Mouse (Mus musculus) stomach, postnatal 0 days (tissue): ENCODE measurements around the gene Ppp2r5a.

Source experiments
- CTCF ChIP-seq: IDR thresholded peaks from 2 replicates; pipeline ENCODE4 v1.5.1; 2016; ENCODE audit warnings: antibody characterized with exemption, low read depth, mild to moderate bottlenecking, moderate library complexity
- EP300 ChIP-seq: optimal IDR thresholded peaks from 2 replicates; pipeline ENCODE3; 2016; ENCODE audit warnings: antibody characterized with exemption

- TF ChIP-seq CTCF (no peak), EP300 (no peak)
Observed at GRCm38 (mm10) chr1:191368193-191368592, 34.9 kb downstream of the Ppp2r5a start.
